Mouse (Mus musculus): ENCODE measurements at regions not wholly inside any gene's neighbourhood (a gene's known extent, or its start where the extent isn't known, plus 50 kb on each side); places are given as distances from the start of the nearest gene placed in this dataset.

DNA sequence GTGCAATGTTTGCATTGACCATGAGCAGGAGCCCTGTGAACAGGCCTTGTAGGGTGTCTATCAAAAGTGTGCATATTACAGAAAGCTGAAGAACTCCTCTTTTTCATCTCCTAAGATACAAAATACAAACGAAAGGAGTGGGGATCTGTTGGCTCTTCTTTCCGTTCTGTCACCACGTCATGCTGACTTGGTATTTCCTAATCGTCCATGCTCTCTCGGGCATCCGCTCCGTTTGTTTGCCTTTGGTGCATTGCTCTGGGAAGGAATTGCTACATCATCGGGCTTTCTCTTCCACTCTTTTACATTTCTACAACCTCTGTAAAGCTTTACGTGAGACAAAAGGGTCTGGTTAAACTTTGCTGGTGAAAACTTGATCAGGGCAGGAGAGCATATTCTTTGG, 581.2 kb upstream of the Nr5a2 start:
- Histone ChIP-seq H3K9ac (ENCODE audit: control insufficient read depth, low read depth, low read length, poor library complexity, severe bottlenecking) (no peak overlapping the region), H3K9me3 (replicated peaks; ENCODE audit: insufficient read depth, low read length) (no peaks in the 10 kb centered on the region), H3K79me2 (ENCODE audit: control insufficient read depth, insufficient read depth, low read length, poor library complexity) (no peaks in the 10 kb centered on the region), H3K36me3 (ENCODE audit: control insufficient read depth in 1 of 2, insufficient read depth in 2 of 2, low read length in 2 of 2) (no peaks in the 10 kb centered on the region), H3K27ac (ENCODE audit: control insufficient read depth, low read depth, low read length) (no peak overlapping the region), H3K27me3 (ENCODE audit: control insufficient read depth in 1 of 2, insufficient read depth in 2 of 2, low read length in 2 of 2) (no peaks in the 10 kb centered on the region), H3K4me3 (ENCODE audit: control insufficient read depth in 1 of 2, insufficient read depth in 1 of 2, low read depth in 2 of 2, low read length in 2 of 2) (no peak overlapping the region), H3K4me1 (ENCODE audit: control insufficient read depth in 1 of 2, insufficient read depth in 2 of 2, low read length in 2 of 2) (no peaks in the 10 kb centered on the region)
- TF ChIP-seq RCOR1 (IDR thresholded peaks at IDR 0.05; ENCODE audit: low read depth, low read length) = no peak
- no peak for TF ChIP-seq CHD1 (IDR thresholded peaks at IDR 0.05; ENCODE audit: low read depth, low read length)
- no peak for TF ChIP-seq USF2 (IDR thresholded peaks at IDR 0.05; ENCODE audit: borderline replicate concordance in 1 of 2, insufficient read depth in 1 of 2, low read depth in 1 of 2, low read length in 2 of 2)
- TF ChIP-seq ELF1 (IDR thresholded peaks at IDR 0.05; ENCODE audit: low read depth, low read length) = no peak
- no peak for TF ChIP-seq MYB (IDR thresholded peaks at IDR 0.05; ENCODE audit: low read depth, low read length)
- no peak for TF ChIP-seq GATA1 (IDR thresholded peaks at IDR 0.05; ENCODE audit: low read depth, low read length)
- TF ChIP-seq MAX (IDR thresholded peaks at IDR 0.05; ENCODE audit: low read length) = no peak
- TF ChIP-seq POLR2AphosphoS5 (IDR thresholded peaks at IDR 0.05; ENCODE audit: borderline replicate concordance, low read depth, low read length) = no peak
- no peak for TF ChIP-seq EP300 (IDR thresholded peaks at IDR 0.05; ENCODE audit: low read depth in 1 of 2, low read length in 2 of 2)
- TF ChIP-seq MAZ (IDR thresholded peaks at IDR 0.05; ENCODE audit: low read depth, low read length) = no peak
- TF ChIP-seq TCF12 (IDR thresholded peaks at IDR 0.05; ENCODE audit: low read depth, low read length) = no peak
- no peak for TF ChIP-seq RAD21 (IDR thresholded peaks at IDR 0.05; ENCODE audit: low read depth, low read length)
- TF ChIP-seq GABPA (IDR thresholded peaks at IDR 0.05; ENCODE audit: low read depth, low read length) = no peak
- no peak for TF ChIP-seq POLR2A (IDR thresholded peaks at IDR 0.05; ENCODE audit: control insufficient read depth in 1 of 2, insufficient read depth in 1 of 2, low read depth in 1 of 2, low read length in 2 of 2, poor library complexity in 1 of 2)
- no peak for TF ChIP-seq ETS1 (IDR thresholded peaks at IDR 0.05; ENCODE audit: low read depth, low read length)
- no peak for TF ChIP-seq ZNF384 (IDR thresholded peaks at IDR 0.05; ENCODE audit: low read depth, low read length)
- no peak for TF ChIP-seq E2F4 (IDR thresholded peaks at IDR 0.05; ENCODE audit: borderline replicate concordance, low read depth, low read length)
- TF ChIP-seq HCFC1 (IDR thresholded peaks at IDR 0.05; ENCODE audit: low read depth, low read length) = no peak
- no peak for DNase-seq (ENCODE audit: low read depth, low spot score)

DNA sequence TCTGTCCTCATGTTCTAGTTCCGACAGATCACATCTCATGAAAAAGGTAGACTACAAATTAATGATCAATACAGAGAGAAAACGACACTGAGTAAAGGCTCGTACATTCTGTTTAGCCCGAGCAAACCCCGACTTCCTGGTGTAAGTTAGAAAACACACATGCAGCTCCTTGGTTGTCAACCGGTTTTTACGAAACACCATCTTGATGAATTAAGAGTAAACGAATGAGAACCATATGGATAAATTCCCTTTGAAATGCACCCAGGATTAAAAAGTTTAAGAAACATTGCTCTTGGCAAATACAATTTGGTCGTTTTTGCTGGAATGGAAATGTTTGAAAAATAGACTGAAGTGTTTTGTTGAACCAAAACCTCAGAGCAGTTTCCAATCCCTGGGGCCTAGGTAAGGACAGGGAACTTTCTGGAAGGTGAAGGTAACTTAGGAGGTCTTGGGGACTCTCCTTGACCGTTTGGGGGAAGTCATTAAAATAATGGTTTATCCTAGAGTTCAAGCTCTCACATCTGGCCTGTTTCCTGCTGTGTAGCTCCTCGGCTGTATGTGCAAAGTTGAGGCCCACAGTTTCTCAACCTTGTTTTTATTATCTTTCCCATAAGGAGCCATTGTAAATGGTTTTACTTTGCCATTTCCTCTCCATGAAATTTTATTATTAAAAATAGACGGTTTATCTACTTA, 579.3 kb upstream of the Nr5a2 start:
- Histone ChIP-seq H3K4me1 (ENCODE audit: control insufficient read depth in 1 of 2, insufficient read depth in 2 of 2, low read length in 2 of 2) (no peaks in the 10 kb centered on the region), H3K9me3 (replicated peaks; ENCODE audit: insufficient read depth, low read length) (no peaks in the 10 kb centered on the region), H3K79me2 (ENCODE audit: control insufficient read depth, insufficient read depth, low read length, poor library complexity) (no peaks in the 10 kb centered on the region), H3K27ac (ENCODE audit: control insufficient read depth, low read depth, low read length) (no peak overlapping the region), H3K27me3 (ENCODE audit: control insufficient read depth in 1 of 2, insufficient read depth in 2 of 2, low read length in 2 of 2) (no peaks in the 10 kb centered on the region), H3K36me3 (ENCODE audit: control insufficient read depth in 1 of 2, insufficient read depth in 2 of 2, low read length in 2 of 2) (no peaks in the 10 kb centered on the region), H3K9ac (ENCODE audit: control insufficient read depth, low read depth, low read length, poor library complexity, severe bottlenecking) (no peak overlapping the region), H3K4me3 (ENCODE audit: control insufficient read depth in 1 of 2, insufficient read depth in 1 of 2, low read depth in 2 of 2, low read length in 2 of 2) (no peak overlapping the region)
- TF ChIP-seq UBTF (IDR thresholded peaks at IDR 0.05; ENCODE audit: borderline replicate concordance, insufficient read depth, low read depth, low read length) (no peak), ZNF384 (IDR thresholded peaks at IDR 0.05; ENCODE audit: low read depth, low read length) (no peak), BHLHE40 (IDR thresholded peaks at IDR 0.05; ENCODE audit: borderline replicate concordance, low read depth, low read length) (no peak), RCOR1 (IDR thresholded peaks at IDR 0.05; ENCODE audit: low read depth, low read length) (no peak), POLR2A (IDR thresholded peaks at IDR 0.05; ENCODE audit: control insufficient read depth in 1 of 2, insufficient read depth in 1 of 2, low read depth in 1 of 2, low read length in 2 of 2, poor library complexity in 1 of 2) (no peak), MYC (IDR thresholded peaks at IDR 0.05; ENCODE audit: low read depth, low read length) (no peak), GABPA (IDR thresholded peaks at IDR 0.05; ENCODE audit: low read depth, low read length) (no peak)
- DNase-seq (ENCODE audit: low read depth, low spot score) = no peak

Measured in MEL (cell line).